Mouse (Mus musculus) induced T-regulatory cell, adult 2 months (primary cell): Measurements from ENCODE around the gene Ppfia2.

Source experiments
- DNase-seq: peaks from one replicate; pipeline ENCODE4 v3.0.0-alpha.2; 2012; ENCODE audit warnings: low read depth

The Ppfia2 gene

DNA sequence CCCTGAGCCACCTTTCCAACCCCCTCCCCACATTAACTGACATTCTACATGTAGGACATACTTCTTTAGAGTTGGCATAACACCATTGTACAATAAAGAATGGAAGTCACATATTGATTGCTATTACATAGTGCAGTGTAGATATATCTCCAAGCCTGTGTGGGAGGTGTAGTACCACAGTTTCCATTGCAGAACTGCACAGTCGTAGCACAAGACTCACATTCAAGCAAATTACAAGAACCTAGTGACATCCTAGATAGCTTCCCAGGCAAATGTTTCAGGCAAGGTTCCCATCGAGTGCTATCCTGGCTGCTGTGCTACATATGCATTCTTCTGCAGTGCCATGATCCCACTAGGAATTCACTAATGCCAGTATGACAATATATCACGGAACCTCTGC lies 200.0 kb downstream of the Ppfia2 start:
- DNase-seq, result no peak

DNA sequence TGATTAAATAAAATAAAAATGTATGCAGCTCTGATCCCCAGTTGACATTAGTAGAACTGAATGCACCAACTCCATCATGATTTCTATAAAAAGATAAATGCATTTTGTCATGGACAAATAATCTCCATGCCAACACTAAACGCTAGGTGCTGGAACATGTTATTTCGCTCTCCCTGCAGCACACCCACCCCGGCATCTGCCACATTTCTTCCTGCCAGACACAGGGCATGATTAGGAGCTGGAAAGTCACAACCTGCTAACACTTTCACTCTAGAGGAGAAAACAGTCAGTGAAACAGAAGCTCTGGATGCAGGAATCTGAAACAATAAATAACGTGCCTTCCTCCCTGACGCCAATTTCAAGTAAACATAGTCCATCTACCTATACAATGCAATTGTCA lies 211.3 kb downstream of the Ppfia2 start:
- DNase-seq, result no peak

DNA sequence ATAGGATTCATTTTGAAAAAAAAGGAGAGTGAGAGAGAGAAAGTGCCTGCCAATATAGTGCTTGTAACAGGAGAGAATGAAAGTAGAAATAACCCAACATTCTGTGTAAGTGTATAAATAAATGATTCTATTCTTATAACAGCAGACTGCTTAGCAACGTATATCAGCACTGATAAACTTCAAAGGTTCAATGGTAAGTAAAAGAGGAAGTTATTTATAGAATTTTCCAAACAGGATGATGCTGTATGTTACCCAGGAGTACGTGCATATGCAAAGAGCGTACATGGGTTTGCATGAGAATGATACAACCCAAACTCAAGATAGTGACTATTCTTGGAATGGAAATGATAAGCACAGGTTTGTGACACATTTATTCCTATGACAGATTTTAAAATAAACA lies 215.4 kb downstream of the Ppfia2 start:
- DNase-seq, result no peak

DNA sequence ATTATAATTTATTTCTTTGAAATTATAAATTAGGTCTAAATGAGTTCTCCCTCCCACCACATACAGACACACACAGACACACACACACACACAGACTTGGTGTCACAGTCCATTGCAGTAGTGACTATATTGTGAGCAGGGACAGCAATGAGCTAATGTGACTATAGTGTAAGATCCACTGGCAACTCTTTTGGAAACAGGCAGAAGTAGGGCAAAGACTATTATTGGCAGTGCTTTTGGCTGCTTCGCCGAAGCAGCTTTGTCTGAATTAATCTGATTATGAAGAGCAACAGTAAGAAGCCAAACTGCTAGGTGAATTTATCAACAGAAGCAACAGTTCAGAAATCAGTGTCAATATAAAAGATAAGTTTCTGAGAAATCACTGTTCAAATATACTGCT lies 249.8 kb downstream of the Ppfia2 start:
- DNase-seq, result no peak

DNA sequence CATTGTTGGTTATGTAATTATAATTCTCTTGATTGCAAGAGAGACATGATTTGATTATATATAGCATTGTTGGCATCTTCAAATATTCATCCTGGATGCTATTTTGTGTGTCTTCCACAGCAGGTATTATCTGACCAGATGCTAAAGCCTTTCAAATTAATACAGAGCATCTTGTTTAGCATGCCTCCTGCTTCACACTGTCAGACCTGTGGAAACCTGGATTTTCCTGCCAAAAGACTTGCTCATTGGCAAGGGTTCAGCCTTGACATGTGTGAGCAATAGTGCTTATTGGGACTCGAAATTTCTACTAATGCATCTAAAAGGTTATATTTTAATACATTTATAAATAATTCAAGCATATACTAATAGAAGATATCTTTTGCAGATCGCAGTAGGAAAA lies 262.1 kb downstream of the Ppfia2 start:
- DNase-seq, result no peak

DNA sequence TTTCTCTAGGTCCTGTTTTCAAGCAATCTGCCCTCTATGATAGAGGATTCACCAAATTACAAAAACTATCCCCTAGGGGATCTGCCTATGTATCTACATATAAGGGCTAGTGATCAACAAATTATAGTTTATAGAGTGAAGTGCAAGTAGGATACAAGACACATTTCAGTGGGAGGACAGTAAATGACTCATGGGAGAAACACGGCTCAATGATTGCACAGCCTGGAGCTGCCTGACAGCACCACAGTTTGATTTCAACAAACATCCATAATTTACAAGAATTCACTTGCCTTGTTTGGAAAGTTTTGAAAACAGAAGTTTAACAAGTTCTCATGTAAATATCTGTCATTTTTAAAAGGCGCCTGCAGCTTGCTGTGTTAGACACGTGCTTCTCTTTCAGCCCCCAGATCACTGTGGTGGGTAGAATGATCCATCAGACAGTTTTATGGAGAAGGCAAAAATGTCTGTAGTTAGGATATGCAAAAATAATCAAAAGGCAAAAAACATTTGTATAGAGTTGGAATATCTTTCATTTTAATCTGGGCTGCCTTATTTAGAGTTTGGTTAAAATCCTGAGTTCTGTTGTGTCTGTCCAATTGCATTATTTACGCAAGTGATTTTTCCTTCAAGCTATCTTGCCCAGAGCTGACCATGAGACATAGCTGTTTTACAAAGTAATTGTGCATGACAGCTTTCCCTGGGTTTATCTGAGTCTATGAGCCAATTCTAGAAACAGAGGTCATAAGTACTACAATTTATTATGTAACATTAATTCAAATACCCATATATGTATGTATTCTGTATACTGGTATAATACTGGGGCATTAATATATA lies 266.3 kb downstream of the Ppfia2 start:
- no peak for DNase-seq

DNA sequence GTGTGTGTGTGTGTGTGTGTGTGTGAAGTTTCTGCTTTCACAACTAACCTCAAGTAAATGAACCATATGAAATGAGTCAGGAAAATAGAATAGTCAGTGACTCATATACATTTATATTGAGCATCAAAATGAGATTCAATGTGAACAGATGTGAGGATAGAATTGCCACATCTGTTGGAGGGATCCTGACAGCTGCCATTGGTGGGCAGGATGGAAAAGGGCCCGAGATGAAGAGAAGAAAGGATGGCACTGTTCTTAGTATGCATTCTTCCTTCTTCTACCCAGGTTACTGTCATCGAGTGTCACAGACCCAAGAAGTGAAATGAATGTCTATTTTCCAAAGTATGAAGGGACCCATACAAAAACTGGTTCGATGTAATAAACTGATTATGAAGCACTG lies 268.1 kb downstream of the Ppfia2 start:
- no peak for DNase-seq

DNA sequence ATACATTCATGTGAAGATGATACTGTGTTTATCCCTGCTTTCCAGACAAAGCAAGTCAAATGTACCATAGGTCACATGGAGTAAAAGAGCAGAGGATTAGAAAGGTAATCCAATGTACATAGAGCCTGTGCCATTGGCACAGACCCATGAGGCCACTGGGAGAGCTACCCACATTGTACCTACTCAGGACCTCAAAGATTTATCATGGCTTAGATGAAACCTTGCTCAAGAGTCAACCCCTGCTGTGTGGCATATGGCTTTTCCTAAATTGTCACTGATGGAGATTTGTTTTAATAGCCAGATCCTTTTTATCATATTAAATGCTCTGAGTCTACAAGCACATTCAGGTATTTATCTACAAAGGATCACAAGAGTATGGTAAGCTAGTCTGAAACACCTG lies 274.8 kb downstream of the Ppfia2 start:
- no peak for DNase-seq

DNA sequence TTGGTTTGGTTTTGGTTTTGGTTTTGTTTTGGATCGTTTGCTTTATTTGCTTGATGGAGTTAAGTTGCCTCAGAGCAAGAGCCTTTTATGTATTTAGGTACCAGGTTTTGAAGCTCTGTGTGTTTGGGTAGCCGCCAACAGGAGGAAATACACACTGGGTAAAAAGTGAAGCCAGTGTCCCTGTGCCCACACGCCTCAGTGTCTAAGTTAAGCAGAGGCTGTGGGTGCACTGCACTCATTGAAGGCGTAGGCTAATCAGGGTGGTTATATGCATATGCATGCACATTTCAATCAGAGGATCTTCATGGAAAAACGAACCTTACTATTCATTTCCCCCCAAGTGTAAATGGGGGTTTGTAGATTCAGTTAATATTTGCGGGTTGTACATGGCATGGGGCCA lies 290.9 kb downstream of the Ppfia2 start:
- no peak for DNase-seq

DNA sequence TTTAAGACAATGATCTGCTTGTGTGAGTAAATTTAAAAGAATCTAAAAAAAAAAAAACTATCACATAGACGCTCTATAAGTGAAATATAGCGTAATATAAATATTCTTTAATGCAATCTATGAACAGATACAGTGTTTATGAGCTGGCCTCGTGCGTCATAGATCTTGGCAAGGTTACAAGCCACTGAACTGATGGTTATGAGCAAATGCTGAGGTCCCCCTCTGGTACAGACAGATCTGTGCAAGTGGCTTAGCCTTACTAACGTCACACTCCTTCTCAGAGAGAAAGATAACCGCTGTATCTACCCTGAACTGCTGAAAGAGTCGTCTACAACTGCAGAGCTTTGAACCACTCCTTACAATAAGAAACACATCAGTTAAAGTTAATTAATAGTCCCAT lies 293.6 kb downstream of the Ppfia2 start:
- DNase-seq, result no peak

DNA sequence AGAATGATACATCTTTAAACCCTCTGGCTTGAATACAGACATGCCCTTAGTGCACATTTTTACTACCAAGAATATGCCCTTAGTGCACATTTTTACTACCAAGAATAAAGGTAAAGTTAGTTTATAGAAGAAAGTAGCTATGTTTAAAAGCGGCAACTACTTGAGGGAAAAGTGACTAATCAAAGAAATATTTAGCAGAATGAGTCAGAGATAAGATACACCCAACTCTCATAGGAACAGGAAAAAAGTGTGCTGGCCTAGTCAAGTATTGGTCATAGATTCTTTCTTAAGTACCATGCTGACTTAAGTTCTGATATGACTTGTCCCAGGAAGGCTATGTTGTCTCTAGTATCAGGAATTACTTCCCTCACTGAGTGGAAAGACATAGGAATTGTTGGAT lies 305.4 kb downstream of the Ppfia2 start:
- no peak for DNase-seq

DNA sequence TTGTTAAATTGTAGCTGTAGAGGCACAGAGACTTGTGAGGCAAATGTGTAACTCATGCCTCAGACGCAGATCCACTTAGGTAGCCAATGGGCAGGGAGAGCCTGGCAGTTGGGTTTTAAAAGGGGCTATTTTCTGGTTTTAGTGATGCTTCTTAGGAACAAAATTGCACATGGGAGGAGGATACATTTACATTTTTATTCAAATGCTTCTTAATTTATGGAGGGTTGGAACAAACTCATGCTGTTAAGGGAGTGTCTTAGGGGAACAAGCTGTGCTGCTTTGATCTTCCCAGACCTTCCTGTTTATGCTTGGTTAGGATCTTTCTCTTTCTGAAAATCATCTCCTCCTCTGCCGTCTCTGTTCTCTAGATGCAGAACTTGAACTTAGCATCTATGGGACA lies 345.3 kb downstream of the Ppfia2 start:
- no peak for DNase-seq

DNA sequence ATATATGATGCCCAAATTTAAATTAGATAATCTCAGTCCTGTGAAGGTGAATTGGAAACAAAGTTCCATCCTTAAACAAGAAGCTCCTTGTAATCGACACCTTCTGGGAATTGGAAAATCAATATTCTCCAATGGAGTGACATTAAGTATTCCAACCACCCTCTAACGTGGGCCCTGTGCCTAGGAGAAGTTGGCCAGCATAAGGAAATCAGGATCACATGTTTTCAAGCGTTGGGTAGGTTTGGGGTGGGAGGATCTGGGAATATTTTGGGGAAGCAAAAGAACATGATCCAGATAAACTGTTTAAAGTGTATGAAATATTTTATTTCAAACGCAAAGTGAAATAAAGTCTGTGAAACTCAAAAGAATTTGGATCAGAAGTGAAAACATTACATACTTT lies 348.2 kb downstream of the Ppfia2 start:
- DNase-seq, result no peak

DNA sequence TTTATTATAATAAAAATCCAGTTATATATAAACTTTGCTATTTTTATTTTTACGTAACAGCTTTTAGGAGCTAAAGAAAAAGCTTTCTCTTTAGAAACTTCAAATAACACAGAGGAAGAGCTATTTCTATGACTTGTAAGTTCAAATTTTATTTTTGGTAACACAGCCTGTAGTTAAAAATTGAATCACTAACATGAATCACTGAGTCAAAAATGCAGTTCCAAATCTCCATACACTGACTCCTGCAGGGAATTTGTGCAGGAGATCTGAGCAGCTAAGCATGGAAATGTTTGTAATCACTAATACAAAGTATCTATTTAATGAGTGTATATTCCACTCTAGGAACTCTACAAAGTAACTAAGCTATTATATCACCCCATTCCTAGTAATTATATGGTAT lies 354.1 kb downstream of the Ppfia2 start:
- no peak for DNase-seq

DNA sequence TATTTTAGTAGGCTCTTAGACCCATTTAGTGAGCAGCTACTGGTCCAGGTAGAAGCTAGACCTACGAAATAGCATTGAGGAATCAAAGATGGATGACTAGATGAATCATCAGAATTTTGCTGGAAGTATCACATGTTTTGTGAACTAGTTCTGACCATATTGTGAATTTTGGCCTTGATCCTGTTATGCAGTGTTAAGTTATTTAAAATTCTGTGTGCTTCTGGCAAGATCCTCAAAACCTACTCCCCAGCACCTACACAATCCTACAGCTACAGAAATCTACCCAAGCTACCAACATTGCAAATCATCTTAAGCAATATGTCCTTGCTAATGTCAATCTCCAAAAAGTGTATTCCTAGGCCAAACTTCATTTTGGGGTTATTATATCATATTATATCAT lies 368.3 kb downstream of the Ppfia2 start:
- no peak for DNase-seq

DNA sequence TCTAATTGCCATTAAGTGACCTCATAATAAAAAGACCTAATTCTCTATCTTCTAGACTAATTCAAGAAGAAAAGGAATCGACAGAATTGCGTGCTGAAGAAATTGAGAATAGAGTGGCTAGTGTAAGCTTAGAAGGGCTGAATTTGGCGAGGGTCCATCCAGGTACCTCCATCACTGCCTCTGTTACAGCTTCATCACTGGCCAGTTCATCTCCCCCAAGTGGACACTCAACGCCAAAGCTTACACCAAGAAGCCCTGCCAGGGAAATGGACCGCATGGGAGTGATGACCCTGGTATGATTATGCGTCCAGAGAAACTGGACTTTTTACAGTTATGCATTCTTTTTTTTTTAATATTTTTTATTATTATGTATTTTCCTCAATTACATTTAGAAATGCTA lies 388.0 kb downstream of the Ppfia2 start:
- DNase-seq, result no peak

DNA sequence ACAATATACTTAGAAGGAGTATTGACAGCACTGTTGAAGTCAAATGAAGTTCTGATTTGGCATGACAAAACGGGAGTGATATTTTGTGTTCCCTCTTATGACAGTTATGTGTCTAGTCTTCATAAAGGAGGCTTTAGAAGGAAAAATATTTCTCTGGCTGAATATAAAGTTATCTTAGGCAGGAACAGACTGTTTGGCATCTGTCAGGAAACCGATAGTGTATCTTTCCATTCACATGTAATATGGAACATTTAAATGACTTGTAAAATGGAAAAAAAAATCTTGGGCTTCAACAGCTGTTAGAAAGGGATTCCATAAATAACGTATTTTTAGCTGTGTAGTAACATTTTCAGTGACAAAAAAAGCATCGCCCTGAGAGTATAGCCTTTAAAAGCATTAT lies 400.1 kb downstream of the Ppfia2 start:
- no peak for DNase-seq

DNA sequence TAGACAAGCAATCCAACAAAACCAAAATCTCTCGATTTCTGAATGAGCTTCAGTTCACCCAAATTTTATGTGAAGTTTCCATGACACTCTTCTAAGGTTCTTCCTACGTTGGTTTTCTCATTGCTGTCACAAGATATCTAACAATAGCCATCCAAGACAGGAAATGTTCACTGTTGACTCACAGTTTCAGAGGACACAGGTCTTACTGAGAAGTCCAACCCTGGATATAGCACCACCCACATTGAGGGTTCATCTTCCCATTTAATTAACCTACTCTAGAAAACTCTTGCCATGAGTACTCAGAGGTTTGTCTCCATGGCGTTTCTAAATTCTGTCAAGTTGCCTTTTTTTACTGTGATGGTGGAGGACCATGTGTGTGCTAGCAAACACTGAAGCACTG lies 401.7 kb downstream of the Ppfia2 start:
- DNase-seq, result no peak

DNA sequence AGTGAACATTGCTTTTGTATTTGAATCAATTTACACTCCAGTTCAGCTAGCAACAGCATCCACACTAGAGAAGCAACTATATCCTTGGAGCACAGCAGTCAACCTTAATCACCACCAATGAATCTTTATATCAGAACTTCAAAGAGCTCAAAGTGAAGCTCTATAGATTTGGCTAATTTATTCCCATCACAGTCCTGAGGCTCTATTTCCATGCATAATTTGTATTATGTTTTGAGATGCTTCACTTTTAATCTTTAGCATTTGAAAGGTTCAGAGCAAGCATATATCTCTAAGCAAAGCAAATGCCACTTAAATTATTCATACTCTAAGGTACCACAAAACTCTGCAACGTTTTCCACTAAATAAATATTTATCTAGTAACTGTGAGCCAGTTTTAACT lies 402.6 kb downstream of the Ppfia2 start:
- DNase-seq, result no peak

DNA sequence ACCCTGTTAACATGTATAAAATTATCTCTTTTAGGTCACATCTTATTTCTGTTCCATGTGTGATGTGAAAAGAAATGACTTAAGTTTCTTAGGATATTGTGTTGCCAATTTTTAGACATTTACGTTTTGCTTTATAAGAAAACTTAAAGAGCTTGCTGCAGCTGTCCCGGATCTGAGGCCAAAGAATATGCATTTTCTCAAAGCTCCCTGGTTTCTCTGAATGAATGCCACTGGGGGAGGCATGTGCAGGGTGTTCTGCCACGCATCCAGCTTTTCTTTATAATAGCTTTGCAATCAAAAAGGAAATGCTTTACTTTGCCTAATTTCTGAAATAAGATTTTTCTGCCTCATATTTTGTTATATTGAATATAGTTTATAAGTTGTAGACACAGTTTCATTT lies 411.2 kb downstream of the Ppfia2 start:
- DNase-seq, result no peak

DNA sequence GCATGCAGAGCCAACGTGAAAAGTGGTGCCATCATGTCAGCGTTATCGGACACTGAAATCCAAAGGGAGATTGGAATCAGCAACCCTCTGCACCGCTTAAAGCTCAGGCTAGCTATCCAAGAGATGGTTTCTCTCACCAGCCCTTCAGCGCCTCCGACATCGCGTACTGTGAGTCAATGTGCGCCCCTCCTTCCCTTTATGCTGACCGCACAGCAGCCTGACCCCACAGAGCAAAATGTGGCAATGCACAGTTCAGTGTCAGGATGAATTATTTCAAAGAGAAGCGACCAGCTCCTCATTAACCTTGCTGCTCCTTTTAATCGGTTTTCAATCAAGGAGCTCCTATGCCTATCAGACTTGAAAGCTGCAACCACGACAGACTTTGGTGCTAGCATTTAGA lies 426.2 kb downstream of the Ppfia2 start:
- DNase-seq, result no peak

DNA sequence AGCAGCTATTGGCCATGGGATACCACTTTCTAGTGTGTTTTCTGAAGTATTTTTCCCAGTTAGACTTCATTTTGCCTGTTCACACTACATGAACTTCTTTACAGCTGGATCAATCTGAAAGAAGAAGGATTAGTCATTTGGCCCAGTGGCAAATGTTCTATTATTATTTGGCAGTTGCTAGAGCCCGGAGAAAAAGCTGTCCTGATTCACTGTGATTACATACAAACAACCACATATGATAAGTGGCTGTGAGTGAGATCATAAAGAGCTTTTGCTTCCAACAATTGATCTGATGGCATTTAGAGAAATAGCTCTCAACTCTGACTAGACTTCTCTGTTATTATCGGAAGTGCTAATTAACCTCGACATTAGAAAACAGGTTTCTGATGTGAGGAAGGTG lies 440.0 kb downstream of the Ppfia2 start:
- DNase-seq, result no peak

DNA sequence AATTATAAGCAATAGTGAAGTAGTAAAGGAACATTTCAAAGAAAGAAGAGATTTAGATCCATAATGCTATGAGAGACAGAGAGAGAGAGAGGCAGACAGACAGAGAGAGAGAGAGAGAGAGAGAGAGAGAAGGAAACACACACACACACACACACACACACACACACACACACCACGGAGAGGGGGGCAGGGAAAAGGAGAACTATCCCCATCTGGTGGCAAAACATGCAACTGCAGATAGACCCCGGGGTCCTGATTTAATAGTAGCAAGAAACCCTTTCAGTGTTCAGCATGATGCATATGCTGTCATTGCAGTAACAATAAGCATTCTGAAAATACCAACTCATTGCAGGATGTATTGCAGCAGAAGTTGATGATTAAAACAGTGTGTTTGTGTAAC lies 442.9 kb downstream of the Ppfia2 start:
- DNase-seq, result no peak

DNA sequence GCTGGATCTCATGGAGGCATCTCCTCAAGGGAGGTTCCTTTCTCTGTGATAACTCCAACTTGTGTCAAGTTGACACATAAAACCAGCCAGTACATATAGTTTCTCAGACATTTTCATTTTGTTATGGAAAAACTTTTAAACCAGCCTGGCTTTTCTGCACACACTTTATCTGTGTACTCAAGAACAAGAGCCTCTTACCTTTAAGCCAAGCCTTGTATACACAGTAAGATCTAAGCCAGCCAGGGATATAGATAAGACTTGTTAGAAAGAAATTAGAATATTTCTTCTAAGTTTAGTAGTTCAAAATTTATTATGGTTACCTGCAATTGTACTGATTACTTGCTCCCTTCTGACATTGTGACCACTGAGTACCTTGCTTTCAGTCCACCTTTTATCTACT lies 444.1 kb downstream of the Ppfia2 start:
- no peak for DNase-seq

DNA sequence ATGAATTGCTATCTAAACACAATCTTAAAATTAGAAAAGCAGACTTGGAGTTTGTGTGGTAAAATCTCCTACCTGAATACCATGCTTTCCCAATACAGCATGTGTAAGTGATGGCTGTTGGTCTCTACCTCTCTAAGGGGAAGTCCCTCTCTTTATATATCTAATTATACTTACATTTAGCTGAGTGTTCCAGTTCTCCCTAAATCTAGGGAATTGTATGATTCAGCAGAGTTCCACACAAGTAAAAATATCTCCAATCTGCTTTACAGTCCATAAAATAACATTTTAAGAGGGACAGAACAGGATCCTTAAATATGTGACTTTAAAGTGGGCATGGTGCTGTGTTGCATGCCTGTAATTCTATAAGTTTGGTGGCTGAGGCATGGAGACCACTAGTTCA lies 444.7 kb downstream of the Ppfia2 start:
- DNase-seq, result no peak
